Mouse (Mus musculus): ENCODE measurements at regions not wholly inside any gene's neighbourhood (a gene's known extent, or its start where the extent isn't known, plus 50 kb on each side); places are given as distances from the start of the nearest gene placed in this dataset.

- no peak for TF ChIP-seq POLR2A (IDR thresholded peaks at IDR 0.05; ENCODE audit: low read depth, low read length)
- TF ChIP-seq CTCF (IDR thresholded peaks at IDR 0.05; ENCODE audit: extremely low read depth, insufficient read length, insufficient replicate concordance, low read depth, low read length): no peak
These were observed 267.8 kb upstream of the Tsc22d2 start for GRCm38 (mm10) chr3:58146762-58147161.

Data from small intestine, adult 2 months (tissue).